Mouse (Mus musculus) heart, embryonic 15.5 days (tissue): ENCODE measurements around the gene Vdac2. TPM values are rescaled to one million over a fixed set of nuclear protein-coding genes. Genes with fewer than 3 reads are reported as not detected.

ENCODE experiments used
- ATAC-seq: fragments of 200-750 bp; cut with Nextera tagmentation; replicated peaks from 2 replicates; pipeline ENCODE4 v1.8.0; 2017; ENCODE audit warnings: low read depth, moderate TSS enrichment; ENCODE audit not compliant: insufficient number of reproducible peaks, insufficient read depth, low FRiP score
- H3K27ac ChIP-seq: fragments of 300-500 bp; sonication (generic); 2 replicates; pipeline ENCODE4 v1.5.1; 2015; ENCODE audit warnings: mild to moderate bottlenecking, inconsistent platforms
- H3K27me3 ChIP-seq: fragments of 300-500 bp; sonication (generic); 2 replicates; pipeline ENCODE4 v1.6.1; 2015; ENCODE audit warnings: inconsistent platforms
- H3K36me3 ChIP-seq: fragments of 300-500 bp; sonication (generic); 2 replicates; pipeline ENCODE4 v1.6.1; 2015; ENCODE audit warnings: mild to moderate bottlenecking, inconsistent platforms
- H3K4me1 ChIP-seq: fragments of 300-500 bp; sonication (generic); replicated peaks from 2 replicates; pipeline ENCODE4 v1.6.1; 2015; ENCODE audit warnings: inconsistent platforms
- H3K4me2 ChIP-seq: fragments of 300-500 bp; sonication (generic); 2 replicates; pipeline ENCODE4 v1.6.1; 2015; ENCODE audit warnings: inconsistent platforms, mild to moderate bottlenecking, moderate library complexity
- H3K4me3 ChIP-seq: fragments of 300-500 bp; sonication (generic); 2 replicates; pipeline ENCODE4 v1.5.1; 2015; ENCODE audit warnings: mild to moderate bottlenecking, inconsistent platforms
- H3K9ac ChIP-seq: fragments of 300-500 bp; sonication (generic); 2 replicates; pipeline ENCODE4 v1.6.1; 2015; ENCODE audit warnings: mild to moderate bottlenecking, inconsistent platforms
- H3K9me3 ChIP-seq: fragments of 300-500 bp; sonication (generic); replicated peaks from 2 replicates; pipeline ENCODE4 v1.6.1; 2016; ENCODE audit warnings: inconsistent platforms
- WGBS: fragments of 180-500 bp; shearing (Covaris S2); methylation state at CpG from one replicate; pipeline ENCODE4 v1.1.7; 2015; ENCODE audit warnings: mixed read lengths; 5-methylcytosine and 5-hydroxymethylcytosine counted together
- polyA plus RNA-seq: library from polyadenylated mRNA; unstranded; fragments of >200 nt; fragmentation: Nextera tagmentation; extraction: Ambion mirVana; gene quantifications from 2 replicates; pipeline ENCODE4 v1.2.1, GENCODE M21; 2015

The Vdac2 gene
- polyA plus RNA-seq, 1 experiment from 2014 or later, result 491 TPM

GRCm38 (mm10) chr14:21846827-21847380 is 21.9 kb downstream of the Vdac2 start:
- H3K27ac ChIP-seq, result peak overlapping the region; percentile 84
- no peak for ATAC-seq
- H3K9me3 ChIP-seq, result no peaks in the 10 kb centered on the region
- H3K9ac ChIP-seq, result no peak overlapping the region
- H3K4me2 ChIP-seq, result peak overlapping the region; percentile 99
- 16% methylated on average over 10 of the region's 10 CpGs for WGBS
- peak overlapping the region; percentile 81 for H3K4me3 ChIP-seq
- H3K36me3 ChIP-seq, result peaks cover 48% of the 10 kb centered on the region
- H3K27me3 ChIP-seq, result no peaks in the 10 kb centered on the region
- H3K4me1 ChIP-seq, result peaks cover 43% of the 10 kb centered on the region

GRCm38 (mm10) chr14:21847381-21848165 is 22.5 kb downstream of the Vdac2 start:
- under 1% methylated on average over 50 of the region's 50 CpGs for WGBS
- no peaks in the 10 kb centered on the region for H3K27me3 ChIP-seq
- ATAC-seq, result peak; percentile 24
- peak overlapping the region; percentile 99 for H3K4me2 ChIP-seq
- peak overlapping the region; percentile 84 for H3K27ac ChIP-seq
- peaks cover 37% of the 10 kb centered on the region for H3K4me1 ChIP-seq
- H3K4me3 ChIP-seq, result peak overlapping the region; percentile 81
- peaks cover 41% of the 10 kb centered on the region for H3K36me3 ChIP-seq
- H3K9ac ChIP-seq, result peak overlapping the region; percentile 79
- H3K9me3 ChIP-seq, result no peaks in the 10 kb centered on the region

GRCm38 (mm10) chr14:21848166-21849154 is 23.4 kb downstream of the Vdac2 start, which contains the start of gene Comtd1:
Gene Comtd1, minus strand, starts transcription at chr14:21848977.
- Histone ChIP-seq H3K9ac (peak within 1 kb of the TSS; percentile 79), H3K27me3 (no peaks in the 10 kb centered on the region), H3K36me3 (peaks cover 32% of the 10 kb centered on the region), H3K4me2 (peak within 1 kb of the TSS; percentile 99), H3K9me3 (no peaks in the 10 kb centered on the region), H3K27ac (peak within 1 kb of the TSS; percentile 84), H3K4me1 (peaks cover 30% of the 10 kb centered on the region), H3K4me3 (peak within 1 kb of the TSS; percentile 81)
- under 1% methylated on average over 51 of the region's 51 CpGs for WGBS
- peak; percentile 90 for ATAC-seq

- no peak overlapping the region for H3K4me3 ChIP-seq
- H3K9ac ChIP-seq, result no peak overlapping the region
- H3K4me1 ChIP-seq, result peaks cover 39% of the 10 kb centered on the region
- ATAC-seq, result no peak
- H3K27ac ChIP-seq, result no peak overlapping the region
- H3K4me2 ChIP-seq, result no peak overlapping the region
- 75% methylated on average over 13 of the region's 13 CpGs for WGBS
- H3K9me3 ChIP-seq, result no peaks in the 10 kb centered on the region
- H3K36me3 ChIP-seq, result peaks cover 19% of the 10 kb centered on the region
- H3K27me3 ChIP-seq, result no peaks in the 10 kb centered on the region
Measured at GRCm38 (mm10) chr14:21849524-21850418, 24.7 kb downstream of the Vdac2 start.

GRCm38 (mm10) chr14:21850419-21851127 is 25.5 kb downstream of the Vdac2 start:
- peaks cover 39% of the 10 kb centered on the region for H3K4me1 ChIP-seq
- no peak for ATAC-seq
- 59% methylated on average over 24 of the region's 24 CpGs for WGBS
- H3K4me2 ChIP-seq, result no peak overlapping the region
- H3K27me3 ChIP-seq, result no peaks in the 10 kb centered on the region
- H3K36me3 ChIP-seq, result peaks cover 11% of the 10 kb centered on the region
- H3K9ac ChIP-seq, result no peak overlapping the region
- H3K4me3 ChIP-seq, result no peak overlapping the region
- H3K27ac ChIP-seq, result no peak overlapping the region
- no peaks in the 10 kb centered on the region for H3K9me3 ChIP-seq

GRCm38 (mm10) chr14:21851996-21852791 is 27.2 kb downstream of the Vdac2 start:
- H3K4me1 ChIP-seq, result peaks cover 25% of the 10 kb centered on the region
- ATAC-seq, result no peak
- no peak overlapping the region for H3K4me3 ChIP-seq
- H3K4me2 ChIP-seq, result no peak overlapping the region
- no peaks in the 10 kb centered on the region for H3K36me3 ChIP-seq
- no peak overlapping the region for H3K9ac ChIP-seq
- H3K27me3 ChIP-seq, result no peaks in the 10 kb centered on the region
- WGBS, result 69% methylated on average over 16 of the region's 16 CpGs
- H3K9me3 ChIP-seq, result no peaks in the 10 kb centered on the region
- no peak overlapping the region for H3K27ac ChIP-seq

GRCm38 (mm10) chr14:21853456-21854109 is 28.5 kb downstream of the Vdac2 start:
- 5% methylated on average over 17 of the region's 17 CpGs for WGBS
- H3K9me3 ChIP-seq, result no peaks in the 10 kb centered on the region
- peak overlapping the region; percentile 51 for H3K27ac ChIP-seq
- peak; percentile 23 for ATAC-seq
- H3K9ac ChIP-seq, result peak overlapping the region; percentile 19; the same call in 1 of the 2 replicates
- no peaks in the 10 kb centered on the region for H3K27me3 ChIP-seq
- peak overlapping the region; percentile 69 for H3K4me2 ChIP-seq
- no peaks in the 10 kb centered on the region for H3K36me3 ChIP-seq
- peaks cover 13% of the 10 kb centered on the region for H3K4me1 ChIP-seq
- H3K4me3 ChIP-seq, result peak overlapping the region; percentile 34

GRCm38 (mm10) chr14:21854271-21854670 is 29.2 kb downstream of the Vdac2 start:
- Histone ChIP-seq H3K36me3 (no peaks in the 10 kb centered on the region), H3K4me1 (peaks cover 13% of the 10 kb centered on the region), H3K9ac (no peak overlapping the region), H3K4me3 (no peak overlapping the region), H3K9me3 (no peaks in the 10 kb centered on the region), H3K27ac (no peak overlapping the region), H3K27me3 (no peaks in the 10 kb centered on the region), H3K4me2 (peak overlapping the region; percentile 69)
- WGBS, result 66% methylated on average over 9 of the region's 9 CpGs
- no peak for ATAC-seq

GRCm38 (mm10) chr14:21855961-21856360 is 30.9 kb downstream of the Vdac2 start:
- no peak overlapping the region for H3K27ac ChIP-seq
- H3K9me3 ChIP-seq, result no peaks in the 10 kb centered on the region
- no peak overlapping the region for H3K4me3 ChIP-seq
- peaks cover 13% of the 10 kb centered on the region for H3K4me1 ChIP-seq
- no peak overlapping the region for H3K4me2 ChIP-seq
- no peak overlapping the region for H3K9ac ChIP-seq
- 44% methylated on average over 3 of the region's 3 CpGs for WGBS
- ATAC-seq, result no peak
- H3K27me3 ChIP-seq, result no peaks in the 10 kb centered on the region
- H3K36me3 ChIP-seq, result no peaks in the 10 kb centered on the region
